Mouse (Mus musculus) lung, adult 18-20 months (tissue): Measurements from ENCODE around the gene Gtf2h4.
A peak's percentile ranks its signal among the peaks of the same experiment; 100 is the strongest.

Experiments used
- DNase-seq, 2 experiments: peaks; one replicate each; pipeline ENCODE4 v3.0.0; 2022; ENCODE audit warnings: mixed read lengths in 2 of 2

Gtf2h4 gene

GRCm38 (mm10) chr17:35696691-35697090, 23.2 kb upstream of the Gtf2h4 start:
- DNase-seq: no peak

GRCm38 (mm10) chr17:35695289-35695688, 21.8 kb upstream of the Gtf2h4 start:
- DNase-seq: no peak

GRCm38 (mm10) chr17:35693906-35694305, 20.4 kb upstream of the Gtf2h4 start:
- no peak for DNase-seq

- DNase-seq: no peak
Measured at GRCm38 (mm10) chr17:35692368-35692767, 18.8 kb upstream of the Gtf2h4 start.

- no peak for DNase-seq
Measured at GRCm38 (mm10) chr17:35691811-35692210, 18.3 kb upstream of the Gtf2h4 start.

- no peak for DNase-seq
Measured at GRCm38 (mm10) chr17:35689936-35690645, 16.6 kb upstream of the Gtf2h4 start.

GRCm38 (mm10) chr17:35688347-35689175, 15.0 kb upstream of the Gtf2h4 start:
- DNase-seq: no peak

GRCm38 (mm10) chr17:35685061-35685460, 11.5 kb upstream of the Gtf2h4 start:
- DNase-seq: no peak

- no peak for DNase-seq
Measured at GRCm38 (mm10) chr17:35681986-35682385, 8.4 kb upstream of the Gtf2h4 start.

GRCm38 (mm10) chr17:35680591-35680990, 7.1 kb upstream of the Gtf2h4 start:
- no peak for DNase-seq

- DNase-seq: no peak
Measured at GRCm38 (mm10) chr17:35672527-35672926, 1.0 kb downstream of the Gtf2h4 start.

- DNase-seq: no peak
Measured at GRCm38 (mm10) chr17:35671846-35672245, 1.7 kb downstream of the Gtf2h4 start.

- DNase-seq: no peak
Measured at GRCm38 (mm10) chr17:35669731-35670130, 3.8 kb downstream of the Gtf2h4 start.

GRCm38 (mm10) chr17:35667334-35668065, 6.0 kb downstream of the Gtf2h4 start, which contains the start of gene Vars2:
Gene Vars2 (minus strand): TSS chr17:35667592.
- DNase-seq: peak; percentile 95 to 97

- DNase-seq: no peak
Measured at GRCm38 (mm10) chr17:35666851-35667256, 6.7 kb downstream of the Gtf2h4 start.

GRCm38 (mm10) chr17:35665957-35666515, 7.5 kb downstream of the Gtf2h4 start:
- DNase-seq: peak; percentile 75 to 81

- no peak for DNase-seq
Measured at GRCm38 (mm10) chr17:35653086-35653485, 20.5 kb downstream of the Gtf2h4 start.

- peak; percentile 84 to 90 for DNase-seq
Measured at GRCm38 (mm10) chr17:35649429-35649828, 24.1 kb downstream of the Gtf2h4 start.

GRCm38 (mm10) chr17:35643609-35644236, 29.8 kb downstream of the Gtf2h4 start, which contains the start of gene Mucl3:
Gene Mucl3 (minus strand): TSS chr17:35643695.
- DNase-seq: peak; percentile 47 to 77

- no peak for DNase-seq
Measured at GRCm38 (mm10) chr17:35639352-35639751, 34.2 kb downstream of the Gtf2h4 start.

GRCm38 (mm10) chr17:35638475-35639190, 34.9 kb downstream of the Gtf2h4 start:
- DNase-seq: peak; percentile 79 to 82

- DNase-seq: peak; percentile 81 to 88
Measured at GRCm38 (mm10) chr17:35636363-35636762, 37.2 kb downstream of the Gtf2h4 start.
